Mouse (Mus musculus): ENCODE measurements around the gene A530084C06Rik. TPM values are rescaled to one million over a fixed set of nuclear protein-coding genes. Genes with fewer than 3 reads are reported as not detected.

A530084C06Rik gene
- polyA plus RNA-seq, 1 experiment, result 0.12 TPM

GRCm38 (mm10) chr13:31547204-31547603 is 11.9 kb downstream of the A530084C06Rik start:
- 30% methylated on average over 3 of the region's 3 CpGs for WGBS
- no peak for DNase-seq (ENCODE audit: low read depth, low spot score)

DNA sequence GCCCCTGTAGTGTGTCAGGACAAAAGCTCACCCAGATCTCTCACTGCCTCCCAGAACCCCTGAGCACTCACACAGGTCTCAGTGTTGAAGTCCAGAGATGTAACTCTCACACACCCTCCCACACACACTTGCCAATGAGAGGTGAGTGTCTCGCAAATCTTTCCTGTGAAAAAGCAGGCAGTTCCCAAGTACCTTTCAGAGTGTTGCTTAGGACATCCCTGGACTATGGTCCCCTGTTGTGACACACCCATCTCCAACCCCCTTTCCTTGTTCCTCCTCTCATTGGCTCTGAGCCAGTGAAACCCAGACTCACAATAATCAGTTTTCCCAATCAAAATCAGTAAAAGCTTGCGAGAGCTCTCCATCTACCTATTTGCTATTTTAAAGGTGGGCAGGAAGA is 12.3 kb downstream of the A530084C06Rik start:
- DNase-seq (ENCODE audit: low read depth, low spot score), result no peak

GRCm38 (mm10) chr13:31543021-31543420 is 16.1 kb downstream of the A530084C06Rik start:
- 93% methylated on average over 5 of the region's 5 CpGs for WGBS
- no peak for DNase-seq (ENCODE audit: low read depth, low spot score)

More for the DNA sequence above, 12.3 kb downstream of the A530084C06Rik start:
- 34% methylated on average over 2 of the region's 2 CpGs for WGBS

GRCm38 (mm10) chr13:31534726-31535125 is 24.4 kb downstream of the A530084C06Rik start:
- WGBS, result 91% methylated on average over 4 of the region's 4 CpGs
- no peak for DNase-seq (ENCODE audit: low read depth, low spot score)

- no peak for DNase-seq (ENCODE audit: low read depth, low spot score)
- WGBS, result 62% methylated on average over 8 of the region's 8 CpGs
Measured at GRCm38 (mm10) chr13:31531651-31532061, 27.5 kb downstream of the A530084C06Rik start.

DNA sequence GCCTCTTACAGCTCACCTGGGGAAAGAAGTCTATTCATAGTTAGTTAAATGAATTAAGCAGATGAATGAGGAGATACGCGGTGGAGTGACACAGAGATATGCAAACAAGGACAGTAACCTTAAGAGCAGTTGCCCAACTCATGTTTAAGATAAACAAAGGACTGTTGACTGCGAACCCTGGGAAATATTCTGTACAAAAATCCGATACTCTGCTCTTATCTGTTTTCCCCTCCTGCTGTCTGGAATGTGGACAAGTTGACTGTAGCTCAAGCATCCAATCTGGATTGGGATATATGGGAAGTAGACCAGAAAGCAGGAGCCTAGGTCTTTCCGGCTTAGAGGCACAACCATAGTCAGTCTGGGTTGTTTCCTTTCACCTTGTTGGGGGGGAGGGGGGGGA is 27.9 kb downstream of the A530084C06Rik start:
- WGBS, result 80% methylated on average over 5 of the region's 5 CpGs
- no peak for DNase-seq (ENCODE audit: low read depth, low spot score)

DNA sequence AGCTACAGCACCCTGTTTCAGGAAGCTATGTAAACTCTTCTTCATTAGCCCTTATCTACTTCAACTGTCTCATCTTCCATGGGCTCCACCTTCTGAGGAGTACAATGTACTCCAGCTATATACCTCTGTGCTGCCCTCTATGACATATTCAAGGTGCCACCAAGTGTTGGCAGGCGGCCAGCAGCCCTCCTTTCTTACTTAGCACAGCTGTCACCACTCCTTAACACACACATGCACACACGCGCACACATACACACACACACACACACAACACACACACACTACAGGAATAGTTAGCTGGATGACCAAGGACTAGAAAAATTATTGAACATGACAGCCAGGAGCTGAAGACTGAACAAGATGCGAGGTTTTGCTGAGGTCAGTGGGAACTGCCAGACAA is 34.2 kb downstream of the A530084C06Rik start:
- DNase-seq (ENCODE audit: low read depth, low spot score), result no peak
- WGBS, result 50% methylated on average over 4 of the region's 4 CpGs

DNA sequence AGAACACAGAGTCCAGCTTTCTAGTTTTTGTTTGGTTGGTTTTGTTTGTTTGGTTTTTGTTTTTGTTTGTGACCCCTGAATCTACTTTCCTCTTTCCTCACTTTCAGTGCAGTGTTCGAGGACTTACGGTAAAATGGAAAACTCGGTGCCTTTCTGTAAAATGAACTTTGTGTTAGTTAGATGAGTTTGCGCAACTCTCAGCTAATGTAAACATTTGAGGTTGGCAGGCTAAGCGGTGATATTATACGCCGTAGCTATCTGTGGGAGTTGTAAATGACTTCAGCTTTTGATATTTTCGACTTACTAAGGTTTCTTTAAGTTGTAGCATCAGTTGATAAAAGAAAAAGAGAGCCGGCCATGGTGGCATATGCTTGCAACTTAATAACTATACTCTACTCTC is 40.2 kb downstream of the A530084C06Rik start:
- DNase-seq (ENCODE audit: low read depth, low spot score), result peak; percentile 48
- WGBS, result 21% methylated on average over 9 of the region's 9 CpGs

DNA sequence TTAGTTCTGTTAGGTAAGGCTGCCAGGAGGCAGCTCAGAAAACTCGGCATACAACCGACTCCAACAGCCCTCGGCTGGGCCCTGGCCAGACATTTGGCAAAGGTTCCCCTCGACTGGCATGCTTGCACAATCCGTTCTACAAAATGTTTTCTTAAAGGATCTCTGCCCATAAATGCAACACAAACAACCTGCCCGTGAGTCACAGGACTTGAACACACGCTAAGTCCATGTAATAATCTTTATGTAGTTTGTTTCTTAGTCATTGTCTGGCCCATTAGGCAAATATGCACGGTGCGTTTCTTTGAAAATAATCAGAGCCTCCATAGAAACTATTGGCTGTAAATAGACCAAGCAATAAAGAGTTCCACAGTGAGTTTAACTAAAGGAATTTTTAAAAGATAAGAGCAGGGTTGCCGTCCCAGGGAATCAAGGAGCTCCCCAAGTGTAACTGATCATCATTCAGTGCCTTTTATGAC is 40.7 kb downstream of the A530084C06Rik start:
- DNase-seq (ENCODE audit: low read depth, low spot score), result peak; percentile 51
- WGBS, result 10% methylated on average over 10 of the region's 10 CpGs

DNA sequence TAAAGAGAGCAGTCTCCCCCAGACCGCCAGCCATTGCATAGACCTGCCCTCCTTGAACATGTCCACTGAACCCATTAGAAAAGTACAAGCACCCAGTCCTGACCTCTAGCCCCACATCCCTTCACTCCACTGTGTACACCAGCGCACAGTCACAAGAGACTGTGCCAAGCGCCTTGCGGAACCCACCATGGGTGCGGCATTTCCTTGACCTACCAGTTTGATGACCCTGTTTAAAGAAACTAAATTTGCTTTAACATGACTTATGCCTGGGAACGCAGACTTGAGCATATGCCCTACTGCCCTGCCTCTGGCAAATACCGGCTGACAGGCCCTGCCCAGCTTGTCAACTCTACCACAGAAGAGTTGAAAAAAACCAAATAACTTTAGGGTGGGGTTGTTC is 43.9 kb downstream of the A530084C06Rik start:
- DNase-seq (ENCODE audit: low read depth, low spot score), result peak; percentile 50
- WGBS, result 34% methylated on average over 7 of the region's 7 CpGs

DNA sequence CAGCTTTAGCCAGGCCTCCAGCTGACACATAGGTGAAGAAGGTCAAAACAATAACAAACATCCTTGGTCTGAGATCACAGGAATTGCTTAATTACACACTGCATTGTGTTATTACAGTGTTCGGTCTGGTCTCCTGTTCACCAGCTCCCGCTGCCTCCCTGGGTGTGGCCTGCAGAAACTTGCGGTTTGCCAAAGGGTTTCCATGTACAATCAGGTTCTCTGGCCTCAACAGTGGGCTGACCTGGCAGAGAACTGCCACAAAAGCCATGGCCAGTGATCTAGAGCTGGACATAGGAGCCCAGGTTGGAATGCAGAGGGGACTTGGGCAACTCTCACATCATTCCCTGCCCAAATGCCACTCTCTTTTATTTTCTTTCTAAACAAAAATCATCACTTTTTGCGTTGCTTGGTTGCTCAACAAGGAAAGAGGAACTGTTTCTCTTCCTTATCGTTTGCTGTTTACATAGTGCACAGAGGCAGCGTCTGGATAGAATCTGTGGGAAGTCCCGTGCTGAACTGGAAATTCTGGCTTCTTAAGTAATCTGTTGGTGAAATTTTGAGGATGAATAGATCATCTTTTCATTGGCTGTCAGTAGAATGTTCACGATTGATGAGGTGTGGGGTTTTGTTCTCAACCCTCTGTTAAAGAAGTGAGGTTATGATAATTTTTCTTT is 52.5 kb downstream of the A530084C06Rik start:
- DNase-seq (ENCODE audit: low read depth, low spot score), result peak; percentile 40
- WGBS, result 16% methylated on average over 8 of the region's 8 CpGs

Other genes starting within 250 kb of the A530084C06Rik start
- gene Foxq1, start 3.2 kb downstream of the A530084C06Rik start, polyA plus RNA-seq (2012; rRNA removed), result 0.53 and 1.2 TPM in 2 replicates
- 12.1 and 15.9 TPM in 2 replicates for gene Foxf2, start 66.5 kb upstream of the A530084C06Rik start, polyA plus RNA-seq (2012; rRNA removed)
- gene Foxc1, start 247.3 kb upstream of the A530084C06Rik start, polyA plus RNA-seq (2012; rRNA removed), result 0.02 and 0.07 TPM in 2 replicates

Data from large intestine, adult 2 months (tissue).